Mouse (Mus musculus) cortical plate, adult 2 months (tissue): ENCODE results near the gene Tcf19.

Experiments used
- CTCF ChIP-seq: fragments of 200-500 bp; IDR thresholded peaks from 2 replicates; pipeline ENCODE4 v1.5.1; 2011; ENCODE audit warnings: mild to moderate bottlenecking, control low read depth, low read length; ENCODE audit not compliant: insufficient read depth; ENCODE audit errors: extremely low read depth
- POLR2A ChIP-seq: fragments of 200-500 bp; IDR thresholded peaks from 2 replicates; pipeline ENCODE4 v1.6.1; 2011; ENCODE audit warnings: mild to moderate bottlenecking, low read length, control low read depth; ENCODE audit not compliant: insufficient read depth; ENCODE audit errors: extremely low read depth

DNA sequence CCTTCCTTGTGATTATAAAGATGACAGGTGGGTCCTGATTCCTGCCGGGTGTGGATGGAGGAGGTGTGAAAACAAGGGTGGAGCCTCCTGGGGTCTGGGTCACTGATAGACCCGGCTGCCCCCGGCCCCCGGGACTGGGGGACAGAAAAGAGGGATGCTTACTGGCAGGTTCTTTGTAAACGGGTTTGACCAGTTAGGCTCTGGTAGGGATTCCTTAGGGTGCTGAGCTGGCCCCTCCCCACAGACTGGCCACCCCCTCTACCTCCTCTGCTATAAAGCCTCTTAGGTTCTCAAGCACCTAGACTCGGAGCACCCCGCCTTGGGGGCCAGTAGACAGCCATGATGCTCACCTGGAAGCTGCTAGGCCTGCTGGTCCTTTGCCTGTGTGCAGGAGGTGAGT lies 16.3 kb upstream of the Tcf19 start, which contains the start of gene Psors1c2:
- TF ChIP-seq CTCF (no peak), POLR2A (no peak)
